Mouse (Mus musculus) cerebellum, adult (tissue): ENCODE measurements around the gene Serinc3.
"Not testable (repeated sequence)": the region's sequence is repeated elsewhere in the genome, so short reads cannot be mapped to it uniquely, and the experiment has no call there.

Source experiments
- ATAC-seq: cut with Nextera tagmentation; 2 replicates; pipeline ENCODE4 v1.9.2; 2017; ENCODE audit warnings: mild to moderate bottlenecking, moderate library complexity, mixed read lengths; ENCODE audit not compliant: insufficient number of reproducible peaks, low FRiP score, low TSS enrichment

Serinc3 gene

DNA sequence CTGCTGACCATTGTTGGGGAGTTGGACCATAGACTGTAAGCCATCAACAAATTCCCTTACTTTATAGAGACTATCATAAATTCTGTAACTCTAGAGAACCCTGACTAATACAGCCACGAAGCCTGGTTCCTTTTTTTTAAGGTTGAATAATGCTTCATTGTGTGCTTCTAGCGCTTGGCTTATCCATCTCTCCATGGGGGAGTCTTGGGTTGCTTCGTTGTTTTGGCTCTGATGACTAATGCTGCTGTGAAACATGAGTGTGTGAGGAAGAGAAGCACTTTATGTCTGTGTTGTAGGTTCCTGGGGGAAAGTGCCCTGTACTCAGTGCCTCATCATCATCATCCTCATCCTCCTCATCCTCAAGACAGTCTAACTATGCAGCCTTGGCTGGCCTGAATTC is 19.0 kb upstream of the Serinc3 start:
- ATAC-seq: no peak

DNA sequence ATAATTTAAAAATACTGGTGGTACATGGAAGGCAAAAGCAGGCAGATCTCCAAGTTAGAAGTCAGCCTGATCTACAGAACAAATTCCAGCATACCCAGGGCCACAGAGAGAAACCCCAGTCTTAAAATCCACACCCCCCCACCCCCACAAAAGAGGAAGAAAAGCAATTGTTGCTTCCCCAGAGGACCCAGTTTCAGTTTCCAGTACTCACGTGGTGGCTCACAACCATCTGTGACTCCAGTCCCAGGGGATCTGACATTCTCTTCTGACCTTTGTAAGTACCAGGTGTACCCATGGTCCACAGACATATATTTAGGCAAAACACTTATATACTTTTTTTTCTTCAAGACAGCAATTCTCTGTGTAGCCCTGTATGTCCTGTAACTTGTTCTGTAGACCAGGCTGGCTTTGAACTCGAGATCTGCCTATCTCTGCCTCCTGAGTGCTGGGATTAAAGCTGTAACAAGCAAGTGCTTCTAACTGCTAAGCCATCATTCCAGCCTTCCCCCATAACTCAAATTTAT is 17.8 kb upstream of the Serinc3 start:
- ATAC-seq: no peak

DNA sequence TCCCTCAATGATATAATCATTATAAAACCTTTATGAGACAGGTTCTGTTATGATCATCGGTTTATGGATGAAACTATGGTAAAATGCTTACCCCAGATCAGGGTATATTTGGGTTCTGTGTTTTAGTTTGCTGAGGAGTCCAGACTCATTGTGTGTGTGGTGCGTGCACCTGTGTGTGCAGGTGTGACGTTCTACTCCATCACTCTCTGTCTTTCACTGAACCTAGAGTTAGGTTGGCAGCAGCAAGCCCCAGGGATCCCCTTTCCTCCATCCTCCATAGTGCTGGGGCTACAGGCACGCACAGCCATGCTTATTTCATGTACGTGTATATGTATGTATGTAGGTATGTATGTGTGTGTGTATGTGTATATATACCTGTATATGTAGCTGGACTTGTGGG is 17.1 kb upstream of the Serinc3 start:
- ATAC-seq: no peak

DNA sequence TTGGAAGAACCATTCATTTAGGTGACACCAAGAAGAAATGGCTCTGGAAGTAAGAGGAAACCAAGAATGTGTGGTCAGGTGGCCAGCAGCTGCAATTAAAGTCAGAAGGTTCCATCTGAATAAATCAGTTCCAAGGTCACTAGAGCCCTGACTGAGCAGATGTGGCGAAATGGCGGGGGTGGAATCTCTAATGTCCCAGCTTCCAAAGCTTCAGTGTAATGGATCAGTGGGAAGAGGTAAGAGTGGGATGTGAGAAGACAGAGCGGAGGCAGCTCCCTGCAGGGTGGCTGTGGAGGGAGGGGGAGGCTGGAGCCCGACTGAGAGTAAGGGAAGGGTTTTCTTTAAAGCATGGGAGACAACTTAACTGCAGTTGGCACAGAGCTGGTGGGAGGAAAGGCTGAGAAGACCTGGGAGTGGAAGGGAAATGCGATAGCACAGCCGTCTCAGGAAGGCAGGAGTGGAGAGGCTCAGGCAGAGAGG is 16.5 kb upstream of the Serinc3 start:
- ATAC-seq: no peak

DNA sequence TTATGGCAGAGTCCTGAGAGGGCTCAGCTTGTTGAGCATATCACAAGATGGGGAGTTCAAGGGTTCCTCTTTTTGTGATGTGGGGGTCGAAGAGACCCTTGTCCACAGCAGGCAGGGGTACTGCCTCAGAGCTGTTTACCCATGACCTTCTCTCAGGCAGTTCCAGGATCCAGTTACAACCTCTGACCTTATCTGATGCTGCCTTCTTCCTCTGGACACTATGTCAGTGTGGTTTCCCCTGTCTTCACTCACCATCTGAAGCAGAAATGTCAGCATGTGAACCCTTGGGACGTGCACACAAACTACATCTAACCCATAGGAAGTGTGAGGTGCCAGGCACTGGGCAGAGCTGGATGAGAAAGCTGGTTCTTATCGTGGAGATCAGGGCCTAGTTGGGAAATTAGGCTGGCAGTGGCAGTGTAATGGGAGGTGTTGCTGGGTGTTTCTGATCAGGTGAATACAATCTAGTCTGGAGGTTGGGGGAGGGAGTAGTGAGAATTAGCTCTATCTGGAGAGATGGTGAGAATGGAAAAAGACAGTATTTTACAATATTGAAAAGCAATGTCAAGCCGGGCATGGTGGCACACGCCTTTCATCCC is 15.3 kb upstream of the Serinc3 start:
- ATAC-seq: no peak

DNA sequence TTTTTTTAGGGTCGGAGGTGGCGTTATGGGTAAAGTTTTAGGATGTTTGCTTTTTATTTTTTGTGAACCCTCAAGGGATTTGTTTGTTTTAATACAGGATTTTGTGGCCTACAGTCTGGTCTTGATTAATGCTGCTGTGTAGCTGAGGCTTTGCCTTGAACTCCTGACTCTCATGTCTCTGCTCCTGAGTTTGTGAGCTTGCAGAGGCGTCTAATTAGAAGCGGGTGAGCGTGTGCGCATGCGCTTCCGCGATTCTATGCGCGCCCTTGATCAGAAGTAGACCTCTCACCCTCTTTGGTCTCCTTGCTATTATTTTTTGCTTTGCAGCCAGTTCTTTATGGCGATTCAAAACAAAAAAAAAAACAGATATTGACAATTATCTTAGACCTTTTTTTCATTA is 14.5 kb upstream of the Serinc3 start:
- no peak for ATAC-seq

DNA sequence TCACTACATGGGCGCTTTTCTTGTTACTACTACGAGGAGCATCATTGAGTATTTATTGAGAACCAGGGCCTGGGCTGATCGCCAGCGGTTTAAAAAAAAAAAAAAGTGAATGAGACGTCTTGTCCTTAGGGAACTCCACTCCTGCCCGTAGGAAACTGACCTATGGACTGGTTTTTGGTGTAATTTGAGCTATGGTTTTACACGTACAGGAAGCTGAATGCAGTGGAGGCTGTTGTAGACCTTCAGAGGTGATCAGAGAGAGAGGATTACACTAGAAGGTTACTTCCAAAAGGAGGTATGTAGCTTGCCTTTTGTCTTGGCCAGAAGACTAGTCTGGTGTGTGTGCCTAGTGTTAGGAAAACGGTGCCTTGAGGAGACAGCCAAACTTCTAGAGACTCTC is 14.0 kb upstream of the Serinc3 start:
- no peak for ATAC-seq

DNA sequence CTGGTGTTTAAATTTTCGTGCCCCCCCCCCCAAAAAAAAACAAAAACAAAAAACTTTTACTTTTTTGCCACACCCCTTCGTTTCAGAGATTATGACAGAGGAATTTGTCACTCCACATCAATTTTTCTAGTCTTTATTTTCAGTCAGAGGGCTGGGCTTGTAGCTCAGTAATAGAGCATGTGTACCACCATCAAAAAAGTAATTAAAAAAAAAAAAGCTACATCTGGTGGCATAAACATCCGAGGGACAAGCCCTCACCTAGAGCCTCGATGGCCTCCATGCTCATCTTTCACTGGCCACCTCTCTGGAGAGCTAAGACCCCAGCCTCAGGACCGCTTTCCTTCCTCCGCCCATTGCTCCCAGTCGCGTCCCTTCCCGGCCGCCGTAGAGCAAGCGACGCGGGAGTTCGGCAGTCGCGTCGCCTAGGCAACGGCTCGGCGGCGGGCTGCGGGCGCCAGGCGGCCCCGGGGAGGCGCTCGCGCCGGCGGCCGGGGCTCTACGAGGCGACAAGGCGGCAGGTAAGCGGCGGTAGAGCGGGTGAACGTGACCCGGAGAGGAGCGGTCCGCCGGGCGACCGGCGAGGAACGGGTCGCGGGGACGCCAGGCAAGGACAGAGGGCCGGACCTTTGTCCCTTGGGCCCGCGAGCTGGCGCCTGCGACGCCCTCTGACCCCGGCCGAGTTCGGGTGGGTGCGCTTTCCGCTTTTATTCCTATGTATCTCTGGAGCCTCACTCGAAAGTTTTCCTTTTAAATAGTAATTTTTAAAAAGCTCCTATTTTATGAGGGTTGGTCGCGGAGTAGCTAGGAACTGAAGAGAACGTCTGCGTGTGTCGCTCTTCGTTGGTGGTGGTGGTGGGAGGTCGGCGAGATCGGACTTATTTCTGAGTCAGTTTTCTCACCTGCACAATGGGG is 13.3 kb upstream of the Serinc3 start, which contains the start of gene Pkig:
Gene Pkig (plus strand): TSS at position 412 of the 912 bp plus-strand sequence.
- ATAC-seq: peak; percentile 87

DNA sequence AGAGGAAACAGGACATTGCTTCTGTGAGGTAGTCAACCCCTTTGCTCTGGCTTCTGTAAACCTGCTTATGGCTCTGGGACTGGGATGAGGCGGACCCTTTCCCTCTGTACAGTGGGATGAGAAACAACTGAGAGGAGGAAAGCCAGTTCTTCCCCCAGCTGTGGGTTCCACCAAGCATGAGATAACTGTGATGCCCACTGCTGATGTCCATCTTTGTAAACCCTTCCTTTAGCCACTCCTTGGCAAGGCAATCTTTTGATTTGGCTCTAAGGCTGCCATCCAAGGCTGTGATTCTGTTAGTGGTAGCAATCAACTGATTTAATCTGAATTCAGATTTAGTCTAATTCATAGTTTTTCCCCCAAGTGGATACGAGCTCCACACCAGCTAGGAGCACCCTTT is 12.6 kb upstream of the Serinc3 start:
- no peak for ATAC-seq

DNA sequence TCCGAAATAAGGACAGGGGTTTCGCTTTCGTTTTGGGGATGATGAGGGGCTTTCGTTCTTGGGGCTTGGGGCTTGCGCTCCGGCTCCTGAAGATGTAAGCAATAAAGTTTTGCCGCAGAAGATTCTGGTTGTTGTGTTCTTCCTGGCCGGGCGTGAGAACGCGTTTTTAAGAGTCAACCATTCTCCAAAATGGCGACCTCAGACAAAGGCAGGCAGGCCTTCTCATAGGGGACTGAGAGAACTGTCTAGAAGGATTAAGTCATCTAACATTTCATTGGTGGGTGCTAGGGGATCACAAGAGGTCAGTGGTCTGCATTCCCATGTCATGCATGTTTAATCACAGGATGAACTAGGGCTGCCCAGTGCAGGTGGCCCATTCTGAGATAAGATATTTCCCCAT is 10.8 kb upstream of the Serinc3 start:
- ATAC-seq: not testable (repeated sequence)

DNA sequence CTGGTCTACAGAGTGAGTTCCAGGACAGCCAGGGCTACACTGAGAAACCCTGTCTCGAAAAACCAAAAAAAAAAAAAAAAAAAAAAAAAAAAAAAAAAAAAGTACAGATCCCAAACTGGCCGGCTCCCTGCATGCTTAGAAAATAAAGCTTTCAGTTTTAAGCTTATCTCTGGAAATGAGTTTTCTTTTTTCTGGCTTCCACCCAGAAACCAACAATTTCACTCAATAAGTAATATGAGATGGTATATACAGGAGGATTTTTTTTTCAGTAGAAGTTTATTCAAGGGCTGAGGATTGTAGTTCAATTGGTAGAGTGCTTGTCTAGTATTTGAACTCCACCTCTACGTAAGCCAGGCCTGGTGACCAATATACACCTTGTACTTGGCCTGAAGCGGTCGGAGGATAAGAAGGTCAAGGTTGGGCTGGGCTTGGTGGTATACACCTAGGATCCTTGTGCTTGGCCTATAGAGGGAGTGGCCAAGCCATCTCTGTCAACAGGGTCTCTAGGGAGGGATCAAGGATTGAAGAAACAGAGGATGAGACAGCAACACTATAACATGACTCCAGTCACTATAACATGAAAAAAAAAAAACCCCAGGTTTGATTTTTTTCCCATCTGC is 1.6 kb upstream of the Serinc3 start:
- no peak for ATAC-seq

DNA sequence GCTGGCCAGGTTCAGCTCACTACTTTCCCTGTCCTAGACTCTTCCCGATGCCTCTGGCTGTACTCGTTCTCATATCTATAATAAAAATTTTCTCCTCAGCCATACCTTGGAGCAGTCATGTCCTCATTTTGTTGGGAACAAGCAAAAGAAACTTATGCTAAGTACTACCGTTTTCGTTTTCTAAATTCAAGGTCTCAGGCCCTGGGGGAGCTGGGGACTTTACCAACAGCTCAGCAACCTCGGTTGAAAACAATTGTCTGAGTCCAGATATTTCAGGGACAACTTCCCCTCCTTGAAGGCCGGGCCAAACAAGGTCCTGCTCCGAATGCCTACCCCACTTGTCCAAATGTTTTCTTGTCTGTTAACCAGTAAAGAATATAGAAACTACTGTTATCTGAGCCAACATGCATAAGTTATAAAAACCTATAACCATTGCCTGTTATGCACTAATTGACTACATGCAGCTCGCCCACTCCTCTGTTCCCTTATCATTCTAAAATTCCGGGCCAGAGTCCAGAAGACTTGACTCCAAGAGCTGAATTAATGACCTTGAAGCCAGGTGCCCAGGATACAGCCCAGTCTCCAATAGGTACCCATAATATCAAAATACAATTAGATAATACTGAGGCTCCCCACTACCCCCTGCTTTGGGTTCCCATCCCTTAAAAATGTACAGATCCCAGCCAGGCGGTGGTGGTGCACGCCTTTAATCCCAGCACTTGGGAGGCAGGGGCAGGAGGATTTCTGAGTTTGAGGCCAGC is 949 bp upstream of the Serinc3 start:
- ATAC-seq: no peak

DNA sequence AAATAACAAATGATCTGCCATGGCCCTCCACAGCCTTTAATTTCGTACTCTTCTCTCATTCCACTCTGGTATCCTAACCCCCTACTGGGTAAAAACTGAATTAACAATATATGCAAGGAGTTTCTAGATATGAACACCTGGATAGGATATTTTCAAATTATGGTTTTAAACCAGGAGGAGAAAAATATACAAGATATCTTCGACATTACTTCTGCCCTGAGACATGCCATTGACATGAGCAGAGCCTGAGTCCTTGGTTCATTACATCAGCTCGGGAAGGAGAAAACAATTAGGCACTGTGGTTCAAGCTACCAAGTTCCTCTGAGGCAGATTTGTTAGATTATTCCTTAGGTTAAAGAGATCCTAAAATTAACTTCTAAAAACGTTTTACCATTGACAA is 884 bp downstream of the Serinc3 start:
- no peak for ATAC-seq

DNA sequence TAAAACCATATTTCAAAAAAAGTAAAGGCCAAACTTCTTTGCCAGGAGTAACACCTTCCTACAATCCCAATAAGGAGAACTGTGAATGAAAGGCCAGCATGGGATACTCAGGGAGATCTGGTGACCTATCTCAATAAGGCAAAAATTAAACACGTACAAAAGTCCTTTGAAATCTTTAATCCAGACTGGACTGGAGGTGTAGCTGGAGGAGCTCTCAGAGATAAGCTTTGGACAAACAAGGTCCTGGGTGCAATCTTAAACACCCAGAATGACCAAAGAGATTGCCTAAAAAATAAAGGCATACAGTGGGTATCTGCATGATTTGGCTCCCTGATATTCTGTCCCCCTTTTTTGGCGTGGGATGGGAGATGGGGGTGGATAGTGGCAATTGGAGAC is 1.4 kb downstream of the Serinc3 start:
- no peak for ATAC-seq

DNA sequence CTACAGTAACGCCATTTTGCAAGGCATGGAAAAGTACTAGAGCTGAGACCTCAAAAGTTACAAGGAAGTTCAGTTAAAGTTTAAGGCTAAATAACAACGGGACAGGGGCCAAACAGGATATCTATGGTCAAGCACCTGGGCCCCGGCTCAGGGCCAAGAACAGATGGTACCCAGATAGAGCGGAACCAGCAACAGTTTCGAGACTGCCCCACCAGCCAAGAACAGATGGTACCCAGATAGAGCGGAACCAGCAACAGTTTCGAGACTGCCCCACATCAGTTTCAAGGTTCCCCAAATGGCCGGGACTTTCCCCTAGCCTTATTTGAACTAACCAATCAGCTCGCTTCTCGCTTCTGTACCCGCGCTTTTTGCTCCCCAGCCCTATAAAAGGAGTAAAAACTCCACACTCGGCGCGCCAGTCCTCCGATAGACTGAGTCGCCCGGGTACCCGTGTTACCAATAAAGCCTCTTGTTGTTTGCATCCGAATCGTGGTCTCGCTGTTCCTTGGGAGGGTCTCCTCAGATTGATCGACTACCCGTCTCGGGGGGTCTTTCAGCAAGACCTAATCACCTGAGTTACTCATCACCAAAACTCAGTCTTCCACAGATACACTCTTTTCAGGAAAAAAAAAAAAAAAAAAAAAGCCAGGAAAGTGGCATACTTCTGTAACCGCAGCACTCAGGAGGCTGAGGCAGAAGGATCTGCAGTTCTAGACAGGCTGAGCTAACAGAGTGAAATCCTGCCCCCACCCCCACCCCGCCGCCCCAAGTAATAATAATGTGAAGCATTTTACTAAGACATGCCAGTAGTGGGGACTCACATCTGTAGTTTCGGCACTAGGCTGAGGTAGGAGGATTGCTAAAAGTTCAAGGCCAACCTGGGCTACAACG is 2.0 kb downstream of the Serinc3 start:
- no peak for ATAC-seq

DNA sequence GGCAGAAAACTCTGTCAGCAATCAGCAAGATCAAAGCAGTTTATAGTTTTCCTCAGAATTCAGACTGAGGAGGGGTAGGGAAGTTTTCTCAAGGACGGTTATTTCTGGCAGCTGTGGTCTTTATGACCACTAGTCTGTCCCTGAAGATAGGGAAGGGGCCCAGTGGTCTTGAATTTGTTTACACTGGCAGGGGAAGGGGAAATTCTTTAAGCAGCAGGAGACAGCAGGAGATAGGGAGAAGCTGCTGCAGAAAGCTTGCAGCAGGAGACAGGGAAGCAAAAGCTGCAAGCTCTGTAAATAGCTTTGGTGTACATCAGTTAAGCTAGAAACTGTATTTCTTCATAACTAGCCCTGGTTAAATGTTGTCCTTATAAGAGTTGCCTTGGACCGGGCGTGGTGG is 3.2 kb downstream of the Serinc3 start:
- ATAC-seq: no peak

DNA sequence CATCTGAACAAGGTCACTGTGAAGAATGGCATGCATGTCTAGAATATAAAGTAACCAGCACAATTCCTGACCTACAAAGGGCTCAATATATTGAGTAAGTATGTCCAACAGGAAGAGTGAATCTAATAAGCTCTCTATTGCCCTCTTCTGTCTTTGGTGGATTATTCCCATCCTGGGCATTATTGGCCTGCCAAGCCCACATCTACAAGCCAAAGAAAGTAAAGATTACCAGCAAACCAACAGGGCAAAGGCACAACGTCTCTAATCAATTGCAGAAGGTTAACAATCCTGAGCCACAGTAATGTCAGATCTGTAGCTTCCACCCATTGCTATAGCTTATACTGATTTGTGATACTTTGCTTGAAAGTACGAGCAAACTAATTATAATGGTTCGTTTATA is 4.4 kb downstream of the Serinc3 start:
- ATAC-seq: no peak

DNA sequence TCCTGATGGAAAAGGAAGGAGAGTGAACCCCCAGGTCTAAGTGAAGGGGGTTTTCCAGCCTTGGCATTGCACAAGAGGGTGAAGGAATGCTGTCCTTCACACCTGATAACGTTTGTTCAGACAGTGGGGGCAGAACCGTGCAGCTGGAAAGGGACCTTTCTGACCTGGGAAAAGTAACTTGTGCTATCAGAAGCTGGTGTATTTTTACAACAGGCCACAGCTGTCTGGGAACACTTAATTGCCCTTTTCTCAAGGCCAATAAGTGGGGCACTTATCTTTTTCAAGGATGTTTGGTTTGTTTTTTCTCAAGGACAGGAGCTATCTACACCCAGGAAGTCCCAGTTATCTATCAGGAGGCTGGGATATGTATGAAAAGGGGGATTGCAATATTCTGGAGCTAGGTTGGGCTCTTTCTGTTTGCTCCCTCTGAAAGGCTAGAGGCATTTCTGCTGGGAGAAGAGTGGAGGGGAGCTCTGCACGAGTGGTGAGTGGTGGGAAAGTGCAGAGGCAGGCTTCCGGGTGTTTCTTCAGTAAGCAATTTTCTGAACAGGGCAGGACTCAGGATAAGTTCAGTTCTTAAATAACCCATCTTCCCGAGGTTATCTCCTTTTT is 7.2 kb downstream of the Serinc3 start:
- no peak for ATAC-seq

DNA sequence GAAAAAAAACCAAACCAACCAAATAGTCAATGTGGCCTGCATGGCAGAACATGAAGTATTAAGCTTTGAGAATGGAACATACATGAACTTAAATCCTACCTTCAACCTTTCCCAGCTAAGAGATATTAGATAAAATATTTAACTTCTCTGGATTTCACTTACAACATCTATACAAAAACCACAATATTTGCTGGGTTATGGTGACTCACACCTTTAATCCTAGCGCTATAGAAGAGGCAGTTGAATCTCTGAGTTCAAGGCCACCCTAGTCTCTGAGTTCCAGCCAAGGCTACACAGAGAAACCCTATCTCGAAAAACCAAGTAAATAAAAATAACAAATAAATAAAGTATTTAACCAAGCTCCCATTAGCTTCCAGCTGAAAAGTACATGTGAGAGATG is 8.9 kb downstream of the Serinc3 start:
- ATAC-seq: no peak
